Mouse (Mus musculus) hindbrain, postnatal 0 days (tissue): ENCODE data around the gene Srrm2. TPM values are rescaled to one million over a fixed set of nuclear protein-coding genes. Genes with fewer than 3 reads are reported as not detected.

Experiments
- ATAC-seq: fragments of 200-750 bp; cut with Nextera tagmentation; 2 replicates; pipeline ENCODE4 v1.8.0; 2017; ENCODE audit warnings: mild to moderate bottlenecking, moderate TSS enrichment, moderate library complexity
- DNase-seq: peaks from one replicate; pipeline ENCODE4 v3.0.0-alpha.2; 2015; ENCODE audit warnings: low spot score
- H3K27ac ChIP-seq: fragments of 300-500 bp; sonication (generic); 2 replicates; pipeline ENCODE4 v1.5.1; 2014; ENCODE audit warnings: mild to moderate bottlenecking
- H3K27me3 ChIP-seq: fragments of 300-500 bp; sonication (generic); 2 replicates; pipeline ENCODE4 v1.6.1; 2014; ENCODE audit warnings: low read length, mixed read lengths; ENCODE audit not compliant: insufficient read depth
- H3K36me3 ChIP-seq: fragments of 300-500 bp; sonication (generic); 2 replicates; pipeline ENCODE4 v1.6.1; 2014; ENCODE audit warnings: low read length, mixed read lengths; ENCODE audit not compliant: insufficient read depth
- H3K4me1 ChIP-seq: fragments of 300-500 bp; sonication (generic); 2 replicates; pipeline ENCODE4 v1.6.1; 2014; ENCODE audit warnings: antibody characterized with exemption, low read length, mixed read lengths; ENCODE audit not compliant: insufficient read depth
- H3K4me2 ChIP-seq: fragments of 300-500 bp; sonication (generic); 2 replicates; pipeline ENCODE4 v1.6.1; 2014; ENCODE audit warnings: low read depth, mild to moderate bottlenecking, low read length, moderate library complexity, mixed read lengths
- H3K4me3 ChIP-seq: fragments of 300-500 bp; sonication (generic); 2 replicates; pipeline ENCODE4 v1.5.1; 2014; ENCODE audit warnings: low read length
- H3K9ac ChIP-seq: fragments of 300-500 bp; sonication (generic); replicated peaks from 2 replicates; pipeline ENCODE4 v1.6.1; 2014; ENCODE audit warnings: mild to moderate bottlenecking, low read length, moderate library complexity, mixed read lengths
- H3K9me3 ChIP-seq: fragments of 300-500 bp; sonication (generic); 2 replicates; pipeline ENCODE4 v1.6.1; 2016; ENCODE audit warnings: low read length, mixed read lengths
- CTCF ChIP-seq: IDR thresholded peaks from 2 replicates; pipeline ENCODE4 v1.5.1; 2016; ENCODE audit warnings: antibody characterized with exemption, control low read depth, low read depth
- WGBS: fragments of 180-500 bp; shearing (Covaris S2); extraction: QIAGEN DNeasy Blood & Tissue Kit; methylation state at CpG from one replicate; pipeline ENCODE4 v1.1.7; 2014; 5-methylcytosine and 5-hydroxymethylcytosine counted together
- polyA plus RNA-seq: library from polyadenylated mRNA; unstranded; fragments of >200 nt; fragmentation: Nextera tagmentation; extraction: Ambion mirVana; gene quantifications from 2 replicates; pipeline ENCODE4 v1.2.1, GENCODE M21; 2015
- total RNA-seq: library from RNA; depleted of rRNA; stranded (reverse); fragments of >200 nt; gene quantifications from 2 replicates; pipeline ENCODE4 v1.2.3, GENCODE M21; 2014

Gene Srrm2
- total and polyA plus RNA-seq, 2 experiments from 2014 or later, result 144 to 419 TPM

GRCm38 (mm10) chr17:23829064-23829619, 38.8 kb downstream of the Srrm2 start, which contains the start of gene Elob:
Elob (minus strand) TSS chr17:23829136.
- peak; percentile 76 for TF ChIP-seq CTCF
- peak; percentile 96 for ATAC-seq
- peak within 1 kb of the TSS; percentile 82 for H3K4me3 ChIP-seq
- peak within 1 kb of the TSS; percentile 84 for H3K9ac ChIP-seq
- WGBS, result 2% methylated on average over 23 of the region's 42 CpGs
- peaks cover 7% of the 10 kb centered on the region for H3K4me1 ChIP-seq
- H3K4me2 ChIP-seq, result peak within 1 kb of the TSS; percentile 83
- DNase-seq, result peak; percentile 96
- H3K9me3 ChIP-seq, result no peaks in the 10 kb centered on the region
- H3K27ac ChIP-seq, result peak within 1 kb of the TSS; percentile 86
- peaks cover 25% of the 10 kb centered on the region; the same call in 1 of the 2 replicates for H3K36me3 ChIP-seq
- H3K27me3 ChIP-seq, result no peaks in the 10 kb centered on the region

- 100% methylated on average over 1 of the region's 1 CpGs for WGBS
- H3K27me3 ChIP-seq, result no peaks in the 10 kb centered on the region
Measured at GRCm38 (mm10) chr17:23831201-23831600, 40.9 kb downstream of the Srrm2 start.

GRCm38 (mm10) chr17:23836006-23836575, 45.8 kb downstream of the Srrm2 start, which contains the start of gene Prss33:
Prss33 (minus strand) TSS chr17:23836056.
- no peak for TF ChIP-seq CTCF
- Histone ChIP-seq H3K9ac (no peak within 1 kb of the TSS), H3K27me3 (no peaks in the 10 kb centered on the region), H3K27ac (no peak within 1 kb of the TSS), H3K4me1 (no peaks in the 10 kb centered on the region), H3K36me3 (no peaks in the 10 kb centered on the region), H3K4me2 (no peak within 1 kb of the TSS), H3K9me3 (no peaks in the 10 kb centered on the region), H3K4me3 (no peak within 1 kb of the TSS)
- DNase-seq (no peak), ATAC-seq (no peak)
- WGBS, result 64% methylated on average over 8 of the region's 8 CpGs

More at GRCm38 (mm10) chr17:23831201-23831600, 40.9 kb downstream of the Srrm2 start:
- Histone ChIP-seq H3K4me3 (no peak overlapping the region), H3K4me2 (no peak overlapping the region), H3K27ac (no peak overlapping the region), H3K9me3 (no peaks in the 10 kb centered on the region), H3K4me1 (peaks cover 7% of the 10 kb centered on the region), H3K36me3 (peaks cover 6% of the 10 kb centered on the region; the same call in 1 of the 2 replicates), H3K9ac (no peak overlapping the region)
- TF ChIP-seq CTCF, result no peak
- DNase-seq (no peak), ATAC-seq (no peak)

GRCm38 (mm10) chr17:23841145-23841544, 50.8 kb downstream of the Srrm2 start:
- no peaks in the 10 kb centered on the region for H3K9me3 ChIP-seq
- no peak overlapping the region for H3K4me2 ChIP-seq
- H3K4me1 ChIP-seq, result no peaks in the 10 kb centered on the region
- WGBS, result 26% methylated on average over 4 of the region's 4 CpGs
- H3K4me3 ChIP-seq, result no peak overlapping the region
- DNase-seq (peak; percentile 86), ATAC-seq (no peak)
- H3K27me3 ChIP-seq, result no peaks in the 10 kb centered on the region
- no peak overlapping the region for H3K27ac ChIP-seq
- H3K36me3 ChIP-seq, result no peaks in the 10 kb centered on the region
- peak; percentile 84 for TF ChIP-seq CTCF
- no peak overlapping the region for H3K9ac ChIP-seq

GRCm38 (mm10) chr17:23843141-23843811, 52.9 kb downstream of the Srrm2 start:
- no peak for DNase-seq
- H3K36me3 ChIP-seq, result no peaks in the 10 kb centered on the region
- H3K27me3 ChIP-seq, result no peaks in the 10 kb centered on the region
- ATAC-seq, result 0 out of 2 replicates have a peak, but pooled peaks have one; percentile 22
- no peak overlapping the region for H3K4me3 ChIP-seq
- H3K4me1 ChIP-seq, result no peaks in the 10 kb centered on the region
- 50% methylated on average over 23 of the region's 23 CpGs for WGBS
- no peak overlapping the region for H3K27ac ChIP-seq
- peak; percentile 15; the same call in 1 of the 2 replicates for TF ChIP-seq CTCF
- H3K4me2 ChIP-seq, result no peak overlapping the region
- H3K9ac ChIP-seq, result no peak overlapping the region
- no peaks in the 10 kb centered on the region for H3K9me3 ChIP-seq

GRCm38 (mm10) chr17:23843812-23844273, 53.5 kb downstream of the Srrm2 start, which contains the start of the genes Prss32 and Prss41:
Prss32 (plus strand) TSS chr17:23843855.
Prss41 (minus strand) TSS chr17:23844172.
- H3K9ac ChIP-seq, result no peak within 1 kb of the TSS
- H3K27ac ChIP-seq, result no peak within 1 kb of the TSS
- ATAC-seq (peak; percentile 51; the same call in 1 of the 2 replicates), DNase-seq (peak; percentile 31)
- 0 out of 2 replicates have a peak within 1 kb of the TSS, but pooled peaks have one; percentile 10 for H3K4me2 ChIP-seq
- H3K9me3 ChIP-seq, result no peaks in the 10 kb centered on the region
- H3K4me1 ChIP-seq, result no peaks in the 10 kb centered on the region
- H3K27me3 ChIP-seq, result no peaks in the 10 kb centered on the region
- H3K36me3 ChIP-seq, result no peaks in the 10 kb centered on the region
- no peak within 1 kb of the TSS for H3K4me3 ChIP-seq
- peak; percentile 62 for TF ChIP-seq CTCF
- WGBS, result 11% methylated on average over 19 of the region's 19 CpGs
